Mouse (Mus musculus) hindbrain, embryonic 13.5 days (tissue): ENCODE results near the gene Spag9. TPM values are rescaled to one million over a fixed set of nuclear protein-coding genes. Genes with fewer than 3 reads are reported as not detected.

ENCODE experiments used
- ATAC-seq: fragments of 200-750 bp; cut with Nextera tagmentation; 2 replicates; pipeline ENCODE4 v1.8.0; 2017; ENCODE audit warnings: moderate TSS enrichment; ENCODE audit not compliant: low FRiP score
- H3K27ac ChIP-seq: fragments of 300-500 bp; sonication (generic); 2 replicates; pipeline ENCODE4 v1.5.1; 2015; ENCODE audit warnings: inconsistent platforms, mild to moderate bottlenecking, moderate library complexity
- H3K27me3 ChIP-seq: fragments of 300-500 bp; sonication (generic); 2 replicates; pipeline ENCODE4 v1.6.1; 2015; ENCODE audit warnings: mild to moderate bottlenecking, inconsistent platforms
- H3K36me3 ChIP-seq: fragments of 300-500 bp; sonication (generic); 2 replicates; pipeline ENCODE4 v1.6.1; 2015; ENCODE audit warnings: mild to moderate bottlenecking, inconsistent platforms
- H3K4me1 ChIP-seq: fragments of 300-500 bp; sonication (generic); replicated peaks from 2 replicates; pipeline ENCODE4 v1.6.1; 2015; ENCODE audit warnings: inconsistent platforms
- H3K4me2 ChIP-seq: fragments of 300-500 bp; sonication (generic); 2 replicates; pipeline ENCODE4 v1.6.1; 2015; ENCODE audit warnings: inconsistent platforms, mild to moderate bottlenecking, moderate library complexity
- H3K4me3 ChIP-seq: fragments of 300-500 bp; sonication (generic); 2 replicates; pipeline ENCODE4 v1.5.1; 2015; ENCODE audit warnings: mild to moderate bottlenecking, inconsistent platforms
- H3K9ac ChIP-seq: fragments of 300-500 bp; sonication (generic); 2 replicates; pipeline ENCODE4 v1.6.1; 2015; ENCODE audit warnings: mild to moderate bottlenecking, inconsistent platforms
- H3K9me3 ChIP-seq: fragments of 300-500 bp; sonication (generic); 2 replicates; pipeline ENCODE4 v1.6.1; 2016; ENCODE audit warnings: inconsistent platforms
- WGBS: fragments of 180-500 bp; shearing (Covaris S2); methylation state at CpG from one replicate; pipeline ENCODE4 v1.1.7; 2015; 5-methylcytosine and 5-hydroxymethylcytosine counted together
- polyA plus RNA-seq: library from polyadenylated mRNA; unstranded; fragments of >200 nt; fragmentation: Nextera tagmentation; extraction: Ambion mirVana; gene quantifications from 2 replicates; pipeline ENCODE4 v1.2.1, GENCODE M21; 2015

Gene Spag9
- polyA plus RNA-seq, 1 experiment from 2014 or later, result 96.8 TPM

DNA sequence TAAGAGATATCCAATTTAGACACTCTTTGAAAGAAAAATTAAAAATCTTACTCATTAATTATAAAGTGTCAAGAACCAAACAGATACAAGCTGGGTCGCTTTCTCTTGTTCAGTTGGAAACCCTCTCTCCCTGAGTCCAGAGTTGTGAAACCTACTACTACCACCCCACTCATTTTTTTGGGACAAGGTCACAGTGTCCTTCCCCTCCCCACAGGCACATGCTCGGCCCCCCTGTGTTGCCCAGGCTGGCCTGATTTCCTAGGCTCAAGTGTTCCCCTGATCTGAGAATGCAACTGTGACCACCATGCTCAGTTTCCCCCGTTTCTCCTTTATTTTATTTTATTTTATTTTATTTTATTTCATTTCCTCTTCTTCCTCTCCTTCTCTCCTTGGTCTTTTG is 158.3 kb downstream of the Spag9 start:
- Histone ChIP-seq H3K27ac (no peak overlapping the region), H3K27me3 (no peaks in the 10 kb centered on the region), H3K36me3 (no peaks in the 10 kb centered on the region), H3K9me3 (no peaks in the 10 kb centered on the region), H3K9ac (no peak overlapping the region), H3K4me1 (peaks cover 31% of the 10 kb centered on the region), H3K4me2 (no peak overlapping the region), H3K4me3 (no peak overlapping the region)
- ATAC-seq, result no peak
- 89% methylated on average over 3 of the region's 3 CpGs for WGBS

DNA sequence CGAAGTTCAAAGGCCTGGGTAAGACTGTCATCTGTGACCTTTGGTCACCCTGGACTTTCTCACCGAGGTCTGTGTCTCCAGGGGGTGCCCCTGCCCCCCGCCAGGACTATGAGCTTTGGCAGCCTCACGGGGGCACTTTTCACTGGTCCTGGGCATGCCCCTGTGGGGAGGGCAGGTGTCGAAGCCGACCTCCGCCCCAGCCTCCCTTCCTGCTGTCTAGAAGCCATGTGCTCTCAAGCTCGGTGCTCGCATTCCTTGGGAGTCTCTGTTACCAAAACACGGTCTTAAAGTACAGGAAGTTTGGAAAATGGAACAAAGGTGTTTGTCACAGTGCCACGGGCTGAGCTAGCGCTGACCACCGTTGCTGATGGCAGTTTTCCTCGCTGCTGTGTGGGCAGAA is 162.6 kb downstream of the Spag9 start:
- no peak overlapping the region for H3K4me2 ChIP-seq

DNA sequence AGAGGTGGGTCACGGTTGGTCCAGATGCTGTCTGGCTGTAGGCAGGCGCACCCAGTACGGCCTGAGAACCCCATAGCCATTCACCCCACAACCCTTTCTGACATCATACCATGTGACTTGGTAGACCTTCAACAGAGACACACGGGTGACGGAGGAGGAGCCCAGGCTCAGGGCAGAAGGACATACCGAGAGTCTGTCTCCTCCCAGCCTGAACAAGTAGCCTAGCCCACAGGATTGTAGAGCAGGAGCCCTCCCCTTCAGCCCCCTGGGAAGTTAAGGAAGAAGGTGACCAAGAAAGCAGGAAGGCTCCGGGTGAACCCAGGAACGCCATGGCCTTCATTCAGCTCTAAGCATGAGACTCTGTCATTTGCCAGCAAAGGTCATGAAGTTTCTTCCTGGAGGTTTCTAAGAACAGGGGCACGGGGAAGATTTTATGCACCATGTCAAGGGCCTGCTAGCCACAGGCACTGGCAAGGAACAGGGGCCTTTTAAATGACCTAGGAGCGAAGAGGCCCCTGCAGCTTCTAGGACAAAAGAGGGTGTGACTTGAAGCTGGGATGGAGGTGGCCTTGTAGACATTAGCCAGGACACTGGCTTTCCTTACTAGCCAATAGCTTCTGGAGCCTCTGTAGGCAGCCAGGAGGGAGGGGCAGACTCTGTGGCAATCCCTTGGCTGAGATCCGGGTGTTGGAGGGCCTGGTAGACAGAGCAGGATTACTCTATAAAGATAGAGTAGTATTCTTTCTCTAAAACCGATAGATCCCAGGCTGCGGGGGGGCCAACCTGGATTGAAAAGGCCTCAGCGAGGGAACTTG is 163.4 kb downstream of the Spag9 start:
- no peak for ATAC-seq
- WGBS, result 35% methylated on average over 14 of the region's 14 CpGs
- H3K4me1 ChIP-seq, result peaks cover 54% of the 10 kb centered on the region
- peak overlapping the region; percentile 27; the same call in 1 of the 2 replicates for H3K4me3 ChIP-seq
- H3K27me3 ChIP-seq, result no peaks in the 10 kb centered on the region
- H3K9ac ChIP-seq, result peak overlapping the region; percentile 76
- peak overlapping the region; percentile 50 for H3K4me2 ChIP-seq
- H3K9me3 ChIP-seq, result no peaks in the 10 kb centered on the region
- no peaks in the 10 kb centered on the region for H3K36me3 ChIP-seq
- peak overlapping the region; percentile 100 for H3K27ac ChIP-seq

More for the DNA sequence above, 162.6 kb downstream of the Spag9 start:
- H3K4me1 ChIP-seq, result peaks cover 49% of the 10 kb centered on the region
- H3K27ac ChIP-seq, result peak overlapping the region; percentile 100
- H3K9me3 ChIP-seq, result no peaks in the 10 kb centered on the region
- H3K36me3 ChIP-seq, result no peaks in the 10 kb centered on the region
- H3K27me3 ChIP-seq, result no peaks in the 10 kb centered on the region
- no peak overlapping the region for H3K4me3 ChIP-seq
- 43% methylated on average over 14 of the region's 14 CpGs for WGBS
- no peak for ATAC-seq
- H3K9ac ChIP-seq, result no peak overlapping the region

DNA sequence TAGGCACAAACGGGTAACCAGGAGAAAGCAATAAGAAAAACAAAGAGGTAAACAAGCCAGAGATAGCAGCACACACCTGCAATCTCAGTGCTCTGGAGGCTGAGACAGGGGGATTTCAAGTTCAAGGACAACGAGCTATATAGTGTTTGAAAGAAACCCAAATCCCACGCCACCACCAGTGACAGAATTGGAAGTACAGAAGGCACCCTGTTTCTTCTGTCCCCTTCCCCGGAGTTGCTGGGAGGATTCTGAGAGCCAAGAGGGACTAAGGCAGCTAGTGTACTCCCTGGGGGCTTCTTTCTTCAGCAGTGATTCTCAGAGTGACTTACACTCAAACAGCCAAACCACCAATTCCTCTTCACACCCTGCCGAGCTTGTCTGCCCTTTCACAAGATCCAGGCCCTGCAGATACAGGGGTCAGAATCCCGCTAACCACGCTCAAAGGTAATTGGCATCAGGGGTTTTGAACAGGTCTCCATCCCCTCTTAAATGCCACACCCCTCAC is 164.1 kb downstream of the Spag9 start:
- peak overlapping the region; percentile 100 for H3K27ac ChIP-seq
- ATAC-seq, result peak; percentile 9
- 16% methylated on average over 7 of the region's 7 CpGs for WGBS

DNA sequence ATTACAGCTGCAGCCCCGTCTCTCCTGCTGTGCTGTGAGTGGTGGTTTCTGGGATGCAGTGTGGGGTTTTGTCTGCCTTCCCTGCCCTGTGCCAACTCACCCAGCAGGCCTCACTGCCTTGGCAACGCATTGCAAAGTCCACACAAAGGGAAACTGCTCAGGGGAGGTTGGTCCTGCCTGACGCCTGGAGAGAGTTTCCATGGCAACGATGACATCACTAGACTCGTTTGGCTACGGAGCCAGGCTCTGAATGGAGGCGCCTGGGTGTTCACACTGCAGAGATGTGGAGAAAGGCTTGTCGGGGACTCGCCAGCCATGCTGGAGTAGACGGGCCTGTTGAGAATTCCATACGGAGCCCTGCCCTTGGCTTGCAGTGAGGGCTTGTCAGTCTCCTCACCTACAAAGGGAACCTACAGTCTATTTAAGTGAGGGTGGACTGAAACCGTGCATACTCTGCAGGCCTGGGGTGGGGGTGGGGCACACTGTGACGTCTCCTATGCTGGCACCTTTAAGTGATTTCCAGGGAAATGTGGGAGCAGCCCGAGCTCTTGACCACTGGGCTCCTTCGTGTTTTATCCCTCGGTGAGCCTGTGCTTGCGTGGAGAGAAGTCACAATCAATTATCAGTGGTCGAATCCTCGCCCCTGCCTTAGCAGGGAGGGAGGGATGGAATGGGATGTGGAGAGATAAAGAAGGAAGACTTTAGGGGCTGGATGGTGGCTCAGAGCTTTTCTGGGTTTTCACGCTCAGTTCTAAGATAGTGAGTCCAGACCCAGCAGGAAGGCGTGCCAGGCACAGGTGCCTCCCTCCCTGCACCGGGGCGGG is 164.8 kb downstream of the Spag9 start:
- Histone ChIP-seq H3K9ac (peak overlapping the region; percentile 76), H3K27me3 (no peaks in the 10 kb centered on the region), H3K4me2 (peak overlapping the region; percentile 50), H3K36me3 (no peaks in the 10 kb centered on the region), H3K4me1 (peaks cover 54% of the 10 kb centered on the region), H3K27ac (peak overlapping the region; percentile 100), H3K9me3 (no peaks in the 10 kb centered on the region), H3K4me3 (peak overlapping the region; percentile 27)
- 1% methylated on average over 22 of the region's 23 CpGs for WGBS
- ATAC-seq, result peak; percentile 95

More for the DNA sequence above, 164.1 kb downstream of the Spag9 start:
- Histone ChIP-seq H3K4me1 (peaks cover 54% of the 10 kb centered on the region), H3K9me3 (no peaks in the 10 kb centered on the region), H3K27me3 (no peaks in the 10 kb centered on the region), H3K36me3 (no peaks in the 10 kb centered on the region), H3K9ac (peak overlapping the region; percentile 76), H3K4me2 (peak overlapping the region; percentile 50), H3K4me3 (peak overlapping the region; percentile 27)

DNA sequence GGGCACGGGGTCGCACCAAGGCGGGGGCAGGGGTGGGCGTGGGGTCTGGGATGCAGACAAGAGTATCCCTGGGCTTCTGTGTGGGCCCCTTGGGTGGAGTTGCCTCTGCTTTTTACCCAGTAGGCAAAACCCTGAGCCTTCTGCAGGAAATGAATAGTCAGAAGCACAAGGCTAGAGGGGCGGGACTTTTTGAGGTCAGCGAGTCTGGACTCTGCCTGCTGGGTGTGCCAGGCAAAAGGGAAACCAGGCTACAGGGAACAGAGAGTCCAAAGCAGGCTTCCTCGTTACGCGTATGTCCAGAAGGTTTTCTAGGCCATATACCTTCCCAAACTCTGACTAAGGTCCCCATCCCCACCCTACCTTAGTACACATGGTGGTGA is 165.4 kb downstream of the Spag9 start:
- peak overlapping the region; percentile 100 for H3K27ac ChIP-seq
- 22% methylated on average over 7 of the region's 9 CpGs for WGBS
- no peaks in the 10 kb centered on the region for H3K27me3 ChIP-seq
- no peaks in the 10 kb centered on the region for H3K9me3 ChIP-seq
- peak overlapping the region; percentile 73 for H3K9ac ChIP-seq
- peak overlapping the region; percentile 50 for H3K4me2 ChIP-seq
- no peaks in the 10 kb centered on the region for H3K36me3 ChIP-seq
- peaks cover 54% of the 10 kb centered on the region for H3K4me1 ChIP-seq
- 0 out of 2 replicates have a peak overlapping the region, but pooled peaks have one; percentile 27 for H3K4me3 ChIP-seq
- 0 out of 2 replicates have a peak, but pooled peaks have one; percentile 0 for ATAC-seq

DNA sequence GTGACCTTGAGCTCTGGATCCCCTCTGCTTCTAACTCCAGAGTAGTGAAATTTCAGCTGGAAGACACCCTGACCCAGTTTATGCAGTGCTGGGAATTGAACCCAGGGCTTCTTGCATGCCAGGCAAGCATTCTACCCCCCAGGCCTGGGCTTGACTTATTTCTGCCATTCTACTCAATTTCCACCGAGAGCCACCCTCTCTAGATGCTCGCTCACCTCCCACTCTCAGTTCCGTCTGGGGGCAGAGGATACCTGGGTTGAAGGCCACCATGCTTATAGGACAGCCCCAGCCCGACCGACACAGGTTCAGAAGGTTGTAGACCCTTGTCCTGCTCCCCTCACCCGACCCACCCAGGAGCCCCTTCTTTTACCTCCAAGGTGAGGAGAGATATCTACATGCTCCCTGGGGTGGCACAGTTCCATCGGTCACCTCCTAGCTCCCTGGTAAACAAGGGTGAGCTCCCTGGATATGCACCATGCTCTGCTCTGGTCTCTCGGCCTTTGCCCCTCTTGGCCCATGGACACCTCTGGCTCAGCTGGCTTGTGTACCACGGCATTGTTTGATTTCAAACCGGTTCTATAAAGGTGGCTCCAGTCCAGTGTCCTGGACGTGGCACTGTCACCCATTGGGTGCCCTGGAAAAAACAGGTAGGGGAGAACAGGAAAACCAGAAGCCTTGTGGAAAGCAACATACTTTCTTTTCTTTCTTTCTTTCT is 166.1 kb downstream of the Spag9 start:
- peak overlapping the region; percentile 73; the same call in 1 of the 2 replicates for H3K9ac ChIP-seq
- WGBS, result 88% methylated on average over 11 of the region's 11 CpGs
- H3K4me2 ChIP-seq, result peak overlapping the region; percentile 50; the same call in 1 of the 2 replicates
- no peaks in the 10 kb centered on the region for H3K27me3 ChIP-seq
- no peaks in the 10 kb centered on the region for H3K9me3 ChIP-seq
- peak overlapping the region; percentile 100 for H3K27ac ChIP-seq
- no peaks in the 10 kb centered on the region for H3K36me3 ChIP-seq
- H3K4me1 ChIP-seq, result peaks cover 54% of the 10 kb centered on the region
- H3K4me3 ChIP-seq, result no peak overlapping the region
- no peak for ATAC-seq

DNA sequence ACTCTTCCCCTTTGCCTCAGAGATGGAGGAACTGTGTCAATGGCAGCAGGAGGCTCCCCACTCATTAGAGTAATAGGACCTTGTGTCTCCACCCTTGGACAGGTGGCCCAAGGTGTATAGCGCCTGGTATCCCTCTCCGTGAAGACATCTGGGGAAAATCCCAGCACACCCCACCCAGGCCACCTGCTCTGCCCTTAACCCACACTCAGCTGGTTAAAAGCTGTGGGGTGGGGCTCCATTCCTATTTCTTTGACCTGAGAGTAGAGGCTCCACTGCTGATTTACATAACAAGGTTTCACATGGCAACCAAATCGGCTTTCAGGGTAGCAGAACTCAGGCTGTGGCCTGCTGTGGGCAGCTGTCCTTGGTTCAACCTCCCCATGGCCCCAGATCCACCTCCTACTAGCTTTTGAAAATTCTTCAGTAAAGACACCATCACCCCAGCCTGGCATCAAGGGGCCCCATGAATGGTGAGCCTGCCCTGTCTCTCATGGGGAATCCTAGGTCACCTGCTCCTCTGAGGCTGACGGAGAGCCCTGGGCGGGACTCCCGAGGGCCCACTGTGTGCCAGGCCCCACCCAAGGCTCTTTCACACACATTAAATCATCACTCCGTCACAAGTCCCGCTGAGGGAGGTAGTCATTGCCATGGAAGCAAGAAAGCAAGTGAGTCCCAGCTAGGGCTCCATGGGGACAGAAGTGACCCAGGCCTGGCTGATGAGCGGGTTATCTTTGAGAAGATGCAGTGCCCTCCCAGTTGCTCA is 167.3 kb downstream of the Spag9 start:
- no peaks in the 10 kb centered on the region for H3K36me3 ChIP-seq
- ATAC-seq, result no peak
- H3K4me2 ChIP-seq, result no peak overlapping the region
- 57% methylated on average over 9 of the region's 9 CpGs for WGBS
- 0 out of 2 replicates have a peak overlapping the region, but pooled peaks have one; percentile 9 for H3K27ac ChIP-seq
- no peaks in the 10 kb centered on the region for H3K9me3 ChIP-seq
- no peaks in the 10 kb centered on the region for H3K27me3 ChIP-seq
- no peak overlapping the region for H3K4me3 ChIP-seq
- H3K9ac ChIP-seq, result no peak overlapping the region; the same call in 1 of the 2 replicates
- H3K4me1 ChIP-seq, result peaks cover 54% of the 10 kb centered on the region

DNA sequence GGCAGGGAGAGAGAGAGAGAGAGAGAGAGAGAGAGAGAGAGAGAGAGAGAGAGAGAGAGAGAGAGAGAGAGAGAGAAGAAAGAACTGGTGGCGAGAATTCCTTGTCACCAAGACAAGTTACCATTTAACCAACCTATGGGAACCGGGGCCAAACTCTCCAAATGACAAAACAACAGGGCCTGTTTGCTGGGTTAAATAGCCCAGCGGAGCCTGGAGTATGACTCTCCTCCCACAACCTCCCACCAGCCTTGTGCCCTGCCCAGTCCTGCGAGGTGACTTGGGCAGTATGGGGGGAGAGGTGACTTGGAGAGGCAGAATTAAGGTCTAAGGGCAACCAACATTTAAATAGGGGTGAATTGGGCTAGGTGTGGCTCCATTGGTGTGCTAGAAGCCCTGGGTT is 169.9 kb downstream of the Spag9 start:
- Histone ChIP-seq H3K4me2 (no peak overlapping the region), H3K4me3 (no peak overlapping the region), H3K27me3 (no peaks in the 10 kb centered on the region), H3K9ac (no peak overlapping the region), H3K4me1 (peaks cover 29% of the 10 kb centered on the region), H3K27ac (no peak overlapping the region), H3K36me3 (no peaks in the 10 kb centered on the region), H3K9me3 (no peaks in the 10 kb centered on the region)
- 70% methylated on average over 4 of the region's 4 CpGs for WGBS
- no peak for ATAC-seq

DNA sequence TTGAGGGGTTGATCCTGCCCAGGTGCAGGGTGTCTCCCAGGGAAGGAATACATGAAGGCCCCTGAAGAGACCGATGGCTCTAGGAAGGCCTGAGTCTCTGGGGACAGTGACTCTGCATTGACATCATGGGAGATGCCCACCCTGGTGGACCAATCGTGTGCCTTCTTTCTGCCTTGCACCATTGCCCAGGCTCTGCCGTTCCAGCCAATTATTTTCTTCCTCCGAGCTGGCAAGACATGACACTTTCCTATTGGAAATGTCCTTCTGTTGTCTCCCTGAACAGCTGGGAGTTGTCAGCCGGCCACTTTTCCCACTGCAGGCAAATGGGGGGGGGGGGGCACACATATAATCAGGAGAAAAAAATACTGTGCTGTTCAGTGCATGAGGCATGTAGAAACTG is 172.3 kb downstream of the Spag9 start:
- H3K9me3 ChIP-seq, result no peaks in the 10 kb centered on the region
- no peaks in the 10 kb centered on the region for H3K27me3 ChIP-seq
- WGBS, result 39% methylated on average over 5 of the region's 5 CpGs
- no peak overlapping the region for H3K4me2 ChIP-seq
- H3K4me1 ChIP-seq, result peaks cover 8% of the 10 kb centered on the region
- peak overlapping the region; percentile 71; the same call in 1 of the 2 replicates for H3K27ac ChIP-seq
- H3K4me3 ChIP-seq, result no peak overlapping the region
- H3K36me3 ChIP-seq, result no peaks in the 10 kb centered on the region
- no peak for ATAC-seq
- H3K9ac ChIP-seq, result no peak overlapping the region

DNA sequence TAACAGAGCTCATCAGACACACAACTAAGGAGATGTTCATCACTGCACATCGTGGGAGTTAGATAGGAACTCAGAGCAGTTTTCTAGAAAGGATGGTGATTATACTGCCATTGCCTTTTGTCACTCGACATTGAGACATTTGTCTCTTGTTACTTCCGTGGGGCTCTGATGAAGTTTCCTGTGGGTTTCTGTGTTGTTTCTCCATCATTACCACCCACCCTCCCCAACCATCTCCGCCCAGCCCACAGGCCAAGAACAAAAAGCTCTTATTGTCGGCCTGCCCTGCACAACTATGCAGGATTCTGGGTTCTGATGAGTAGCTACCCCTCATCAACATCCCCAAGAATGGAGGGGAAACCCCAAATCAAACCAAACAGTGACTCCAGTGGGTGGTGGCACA is 173.7 kb downstream of the Spag9 start:
- Histone ChIP-seq H3K27me3 (no peaks in the 10 kb centered on the region), H3K9me3 (no peaks in the 10 kb centered on the region), H3K9ac (no peak overlapping the region), H3K4me2 (no peak overlapping the region), H3K4me3 (no peak overlapping the region), H3K27ac (no peak overlapping the region), H3K4me1 (no peaks in the 10 kb centered on the region; the same call in 1 of the 2 replicates), H3K36me3 (no peaks in the 10 kb centered on the region)
- ATAC-seq, result no peak
- WGBS, result 76% methylated on average over 5 of the region's 5 CpGs
